Mouse (Mus musculus) subcutaneous adipose tissue, adult 2 months (tissue): ENCODE measurements around the gene 1700001K19Rik. TPM values are rescaled to one million over a fixed set of nuclear protein-coding genes. Genes with fewer than 3 reads are reported as not detected.

Experiments
- polyA plus RNA-seq: library from polyadenylated mRNA; depleted of rRNA; stranded (reverse); fragments of >200 nt; gene quantifications from 2 replicates; pipeline ENCODE4 v1.2.3, GENCODE M21; 2012; ENCODE audit warnings: low replicate concordance; rRNA removed

The 1700001K19Rik gene
- polyA plus RNA-seq = not detected in 2 replicates

GRCm38 (mm10) chr12:110682561-110683299 lies at the start of gene 1700001K19Rik:
1700001K19Rik (minus strand) TSS chr12:110682619.

DNA sequence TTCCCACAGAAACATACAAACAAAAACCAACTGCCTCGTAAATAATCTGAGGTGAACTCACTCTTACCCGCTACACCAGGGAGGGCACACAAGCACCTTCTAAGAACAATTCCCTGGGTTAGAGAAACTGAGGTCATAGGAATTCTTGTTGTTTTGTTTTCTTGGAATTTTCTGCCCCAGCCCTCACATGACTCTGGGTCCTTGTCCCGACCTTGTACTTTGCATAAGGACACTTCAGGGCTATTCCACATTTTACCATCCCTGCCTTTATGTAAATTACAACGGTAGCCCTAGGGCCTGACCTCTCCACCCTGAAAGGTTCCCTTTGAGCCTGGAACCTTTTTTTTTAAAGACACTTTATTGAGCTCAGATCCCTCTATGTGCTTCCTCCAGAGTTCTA lies 20.1 kb upstream of the 1700001K19Rik start, which contains the start of gene Hsp90aa1:
Hsp90aa1 (minus strand) TSS at position 173 of the 400 bp plus-strand sequence.

Other genes with a start within 250 kb of the 1700001K19Rik start
- 34.7 and 48.2 TPM in 2 replicates for gene Ppp2r5c, start 235.5 kb downstream of the 1700001K19Rik start, polyA plus RNA-seq
- gene Dync1h1, start 81.2 kb downstream of the 1700001K19Rik start, polyA plus RNA-seq = 277 and 352 TPM in 2 replicates
- gene Hsp90aa1, start 20.1 kb upstream of the 1700001K19Rik start, polyA plus RNA-seq = 92.4 and 164 TPM in 2 replicates
- gene Wdr20, start 55.3 kb upstream of the 1700001K19Rik start, polyA plus RNA-seq = 18.2 and 23.6 TPM in 2 replicates
- gene Mok, start 158.3 kb upstream of the 1700001K19Rik start, polyA plus RNA-seq = 0.63 and 2.8 TPM in 2 replicates
- gene Zfp839, start 167.6 kb upstream of the 1700001K19Rik start, polyA plus RNA-seq = 5.6 and 9.0 TPM in 2 replicates
- 51.2 and 60.3 TPM in 2 replicates for gene Cinp, start 206.5 kb upstream of the 1700001K19Rik start, polyA plus RNA-seq
- gene Tecpr2, start 206.6 kb upstream of the 1700001K19Rik start, polyA plus RNA-seq = 7.8 and 9.7 TPM in 2 replicates